ENCODE assay signal across 14 mouse cellular contexts in the genomic region with DNA sequence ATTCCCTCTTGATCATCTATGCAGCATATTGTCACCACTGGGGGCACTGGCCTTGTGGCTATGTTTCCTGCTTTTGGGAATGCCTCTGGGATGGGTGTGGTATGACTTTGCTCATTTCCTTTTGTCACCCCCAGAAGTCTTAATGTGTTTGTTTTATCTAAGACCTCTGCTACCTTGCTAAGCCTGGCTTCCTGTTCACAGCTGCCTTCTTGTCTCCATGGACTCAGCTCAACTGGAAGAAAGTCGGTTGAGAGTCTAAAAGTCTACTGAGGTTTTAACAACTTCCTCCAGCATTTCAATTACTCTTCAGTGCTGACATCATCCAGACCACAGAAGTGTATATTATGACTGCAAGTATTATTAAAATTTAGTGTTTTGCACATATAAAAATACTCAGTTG.
A peak's percentile ranks its signal among the peaks of the same experiment; 100 is the strongest.
DNase-seq lines count a peak whose midpoint lies in the region; ATAC-seq and TF ChIP-seq lines count a peak whose summit lies in the region.
"Had no signal": no experiment of that assay in that cellular context is flagged by ENCODE, and none has a peak within 500 bp of the region (broad histone marks: within the 10 kb centered on the region; RNA-seq: fewer than 3 reads in every experiment).

No protein-coding gene starts in this region.

- TF ChIP-seq POLR2A in thymus, adult 2 months (IDR thresholded peaks at IDR 0.05; ENCODE audit: control insufficient read depth, extremely low read depth, insufficient read depth, low read length, poor library complexity), result no peak

- 34% methylated on average over 1 of the region's 1 CpGs for WGBS in heart, postnatal 0 days
- WGBS in heart, embryonic 11.5 days (ENCODE audit: insufficient replicate concordance), result 46% methylated on average over 1 of the region's 1 CpGs
- 4% methylated on average over 1 of the region's 1 CpGs for WGBS in thymus, adult 2 months
- 89% methylated on average over 1 of the region's 1 CpGs for WGBS in hindbrain, embryonic 13.5 days

- no peak; the same call in 1 of the 2 replicates for TF ChIP-seq CTCF in heart, postnatal 0 days (IDR thresholded peaks at IDR 0.05; ENCODE audit: low read depth)
- no peak for TF ChIP-seq CTCF in thymus, adult 2 months (IDR thresholded peaks at IDR 0.05; ENCODE audit: borderline replicate concordance, control insufficient read depth, extremely low read depth, insufficient read depth, low read length, poor library complexity)
- no peak for TF ChIP-seq CTCF in gastrocnemius, adult 2 months (IDR thresholded peaks at IDR 0.05)

- no peak overlapping the region for H3K4me3 ChIP-seq in heart, postnatal 0 days (ENCODE audit: low read depth, low read length)
- H3K4me3 ChIP-seq in heart, embryonic 11.5 days (ENCODE audit: low read depth, low read length), result no peak overlapping the region
- no peak overlapping the region for H3K4me3 ChIP-seq in thymus, adult 2 months (ENCODE audit: control insufficient read depth, insufficient read depth, low read length)
- H3K4me3 ChIP-seq in gastrocnemius, adult 2 months, result no peak overlapping the region
- H3K4me3 ChIP-seq in hindbrain, embryonic 13.5 days, result no peak overlapping the region
- H3K4me3 ChIP-seq: forebrain, embryonic 12.5 days had no signal

- H3K9me3 ChIP-seq in heart, postnatal 0 days (replicated peaks; ENCODE audit: control insufficient read depth, low read length), result no peaks in the 10 kb centered on the region
- H3K9me3 ChIP-seq in heart, embryonic 11.5 days (replicated peaks; ENCODE audit: control insufficient read depth, low read length), result no peaks in the 10 kb centered on the region
- no peaks in the 10 kb centered on the region for H3K9me3 ChIP-seq in hindbrain, embryonic 13.5 days
- H3K9me3 ChIP-seq: forebrain, embryonic 12.5 days had no signal

- H3K27ac ChIP-seq in heart, postnatal 0 days (ENCODE audit: low read depth), result no peak overlapping the region
- no peak overlapping the region for H3K27ac ChIP-seq in heart, embryonic 11.5 days (ENCODE audit: low read depth, low read length)
- H3K27ac ChIP-seq in thymus, adult 2 months (ENCODE audit: control insufficient read depth, insufficient read depth, low read length), result peak overlapping the region; percentile 93
- no peak overlapping the region for H3K27ac ChIP-seq in gastrocnemius, adult 2 months
- H3K27ac ChIP-seq in hindbrain, embryonic 13.5 days, result no peak overlapping the region
- H3K27ac ChIP-seq: forebrain, embryonic 12.5 days; macrophage had no signal

- no peaks in the 10 kb centered on the region for H3K27me3 ChIP-seq in heart, postnatal 0 days (ENCODE audit: control insufficient read depth, insufficient read depth, low read length)
- H3K27me3 ChIP-seq in heart, embryonic 11.5 days (ENCODE audit: control insufficient read depth, insufficient read depth, low read length), result no peaks in the 10 kb centered on the region
- no peaks in the 10 kb centered on the region for H3K27me3 ChIP-seq in thymus, adult 2 months (ENCODE audit: control insufficient read depth, insufficient read depth, low read length)
- no peaks in the 10 kb centered on the region for H3K27me3 ChIP-seq in hindbrain, embryonic 13.5 days
- H3K27me3 ChIP-seq: forebrain, embryonic 12.5 days had no signal

- ATAC-seq in heart, postnatal 0 days (ENCODE audit: insufficient read depth, low read depth), result peak; percentile 49; the same call in 1 of the 2 replicates
- no peak for ATAC-seq in heart, embryonic 11.5 days (replicated peaks; ENCODE audit: insufficient number of reproducible peaks, low FRiP score, low TSS enrichment)
- 0 out of 2 replicates have a peak, but pooled peaks have one; percentile 12 for ATAC-seq in granulocyte monocyte progenitor cell, adult 5-6 weeks (replicated peaks; ENCODE audit: poor library complexity, severe bottlenecking)
- ATAC-seq in hindbrain, embryonic 13.5 days (ENCODE audit: low FRiP score), result no peak

- peaks cover 9% of the 10 kb centered on the region for H3K4me1 ChIP-seq in heart, postnatal 0 days (ENCODE audit: control insufficient read depth, insufficient read depth)
- H3K4me1 ChIP-seq in heart, embryonic 11.5 days (ENCODE audit: control insufficient read depth, insufficient read depth, low read length), result peaks cover 5% of the 10 kb centered on the region; the same call in 1 of the 2 replicates
- H3K4me1 ChIP-seq in thymus, adult 2 months (replicated peaks; ENCODE audit: control insufficient read depth, insufficient read depth, low read length), result peaks cover 10% of the 10 kb centered on the region
- no peaks in the 10 kb centered on the region for H3K4me1 ChIP-seq in hindbrain, embryonic 13.5 days (replicated peaks)
- H3K4me1 ChIP-seq: forebrain, embryonic 12.5 days had no signal

- no peaks in the 10 kb centered on the region for H3K36me3 ChIP-seq in heart, postnatal 0 days (replicated peaks; ENCODE audit: control insufficient read depth, insufficient read depth, low read length)
- H3K36me3 ChIP-seq in heart, embryonic 11.5 days (ENCODE audit: control insufficient read depth, insufficient read depth, low read length), result no peaks in the 10 kb centered on the region
- no peaks in the 10 kb centered on the region for H3K36me3 ChIP-seq in thymus, adult 2 months (ENCODE audit: control insufficient read depth, insufficient read depth, low read length)
- no peaks in the 10 kb centered on the region for H3K36me3 ChIP-seq in hindbrain, embryonic 13.5 days
- H3K36me3 ChIP-seq: forebrain, embryonic 12.5 days had no signal

- H3K9ac ChIP-seq in heart, postnatal 0 days (replicated peaks; ENCODE audit: low read depth, low read length), result no peak overlapping the region
- H3K9ac ChIP-seq in heart, embryonic 11.5 days (ENCODE audit: low read depth, low read length), result no peak overlapping the region
- H3K9ac ChIP-seq in hindbrain, embryonic 13.5 days, result no peak overlapping the region
- H3K9ac ChIP-seq: forebrain, embryonic 12.5 days had no signal

- peak; percentile 8 for DNase-seq in heart, postnatal 0 days (ENCODE audit: low spot score)
- peak; percentile 76 for DNase-seq in CD4-positive, CD25-positive, alpha-beta regulatory T cell, adult 2 months (ENCODE audit: low read depth, low spot score)
- DNase-seq in thymus, adult 2 months, result peak; percentile 46
- no peak for DNase-seq in gastrocnemius, adult 2 months
- no peak for DNase-seq in left cerebral cortex, postnatal 25 days (ENCODE audit: low spot score in 2 of 2)
- DNase-seq: gastrocnemius, postnatal 25 days; kidney, adult 11 months; liver; retina, postnatal 1 day had no signal

- no peak for TF ChIP-seq EP300 in heart, postnatal 0 days (IDR thresholded peaks at IDR 0.05; ENCODE audit: low read depth)

- intact Hi-C loops in gastrocnemius, adult 2 months (cut with DNase I), result no loop called here
- intact Hi-C loops in left cerebral cortex, postnatal 25 days (cut with DNase I), result no loop called here

- H3K4me2 ChIP-seq in heart, postnatal 0 days (ENCODE audit: low read depth, low read length), result no peak overlapping the region
- no peak overlapping the region for H3K4me2 ChIP-seq in heart, embryonic 11.5 days
- no peak overlapping the region for H3K4me2 ChIP-seq in hindbrain, embryonic 13.5 days
- H3K4me2 ChIP-seq: forebrain, embryonic 12.5 days had no signal

Comparison
In these comparisons a context has a peak if more than half of its experiments do, and no peak if none do; other contexts are left out.
1. ATAC-seq: peak in heart, postnatal 0 days (single experiment) and granulocyte monocyte progenitor cell, adult 5-6 weeks (single experiment); none in heart, embryonic 11.5 days (single experiment) and hindbrain, embryonic 13.5 days (single experiment).
2. DNase-seq: peak in heart, postnatal 0 days (single experiment), CD4-positive, CD25-positive, alpha-beta regulatory T cell, adult 2 months (single experiment) and thymus, adult 2 months (single experiment); none in gastrocnemius, adult 2 months (single experiment) and left cerebral cortex, postnatal 25 days (0 of 2).